ENCODE assay signal across 12 mouse cellular contexts in genomic region chr5:121585699-121586098, GRCm38 (mm10). TPM values are rescaled to one million over a fixed set of nuclear protein-coding genes. Genes with fewer than 3 reads are reported as not detected.
DNase-seq lines count a peak whose midpoint lies in the region; ATAC-seq and TF ChIP-seq lines count a peak whose summit lies in the region.
"Had no signal": no experiment of that assay in that cellular context is flagged by ENCODE, and none has a peak within 500 bp of the region (broad histone marks: within the 10 kb centered on the region; RNA-seq: fewer than 3 reads in every experiment).

No protein-coding gene starts in this region.

- H3K36me3 ChIP-seq in megakaryocyte, embryonic 14.5 days (replicated peaks; ENCODE audit: low read length), result peaks cover 57% of the 10 kb centered on the region
- H3K36me3 ChIP-seq in macrophage (ENCODE audit: inconsistent target), result peaks cover 9% of the 10 kb centered on the region
- H3K36me3 ChIP-seq in forebrain, embryonic 11.5 days (ENCODE audit: control insufficient read depth, insufficient read depth, low read length), result no peaks in the 10 kb centered on the region

- TF ChIP-seq CTCF in gastrocnemius, adult 2 months (IDR thresholded peaks at IDR 0.05), result no peak
- no peak for TF ChIP-seq CTCF in cortical plate, adult 2 months (IDR thresholded peaks at IDR 0.05; ENCODE audit: extremely low read depth, insufficient read depth, low read length)

- WGBS in macrophage (ENCODE audit: missing documents), result 80% methylated on average over 5 of the region's 5 CpGs
- 86% methylated on average over 5 of the region's 5 CpGs for WGBS in forebrain, embryonic 11.5 days

- intact Hi-C loops in gastrocnemius, adult 2 months (cut with DNase I), result loop anchor here (2.0 kb wide), 1 partner anchor 17 kb away; no protein-coding TSS in a partner anchor

- H3K4me1 ChIP-seq in megakaryocyte, embryonic 14.5 days, result peaks cover 96% of the 10 kb centered on the region
- H3K4me1 ChIP-seq in cortical plate, adult 2 months (ENCODE audit: control insufficient read depth, insufficient read depth, low read length), result peaks cover 4% of the 10 kb centered on the region
- H3K4me1 ChIP-seq in forebrain, embryonic 11.5 days (replicated peaks; ENCODE audit: control insufficient read depth, insufficient read depth, low read length), result no peaks in the 10 kb centered on the region

- DNase-seq in gastrocnemius, adult 2 months, result no peak
- DNase-seq in gastrocnemius, postnatal 4 days (ENCODE audit: low spot score in 2 of 2), result no peak
- DNase-seq in forebrain, embryonic 11.5 days (ENCODE audit: low spot score), result no peak
- no peak for DNase-seq in cerebellum, adult 18-20 months
- DNase-seq: cerebellum, adult 9-11 months; heart, postnatal 4 days had no signal

- H3K27me3 ChIP-seq in megakaryocyte, embryonic 14.5 days (replicated peaks), result no peaks in the 10 kb centered on the region
- H3K27me3 ChIP-seq in forebrain, embryonic 11.5 days (ENCODE audit: control insufficient read depth, insufficient read depth, low read length), result no peaks in the 10 kb centered on the region

- no peak overlapping the region for H3K4me2 ChIP-seq in forebrain, embryonic 11.5 days (ENCODE audit: low read depth, low read length, severe bottlenecking)

- H3K4me3 ChIP-seq in gastrocnemius, adult 2 months, result no peak overlapping the region
- peak overlapping the region; percentile 68 for H3K4me3 ChIP-seq in megakaryocyte, embryonic 14.5 days (replicated peaks)
- no peak overlapping the region for H3K4me3 ChIP-seq in cortical plate, adult 2 months (ENCODE audit: insufficient read depth, low read length)
- no peak overlapping the region for H3K4me3 ChIP-seq in macrophage (ENCODE audit: inconsistent target)
- no peak overlapping the region for H3K4me3 ChIP-seq in forebrain, embryonic 11.5 days (ENCODE audit: low read depth, low read length)

- peak overlapping the region; percentile 90 for H3K27ac ChIP-seq in gastrocnemius, adult 2 months
- 0 out of 2 replicates have a peak overlapping the region, but pooled peaks have one; percentile 82 for H3K27ac ChIP-seq in cortical plate, adult 2 months (ENCODE audit: insufficient read depth, low read length)
- peak overlapping the region; percentile 78 for H3K27ac ChIP-seq in macrophage
- no peak overlapping the region for H3K27ac ChIP-seq in forebrain, embryonic 11.5 days (ENCODE audit: low read depth, low read length)

- H3K9me3 ChIP-seq in megakaryocyte, embryonic 14.5 days, result no peaks in the 10 kb centered on the region
- H3K9me3 ChIP-seq in forebrain, embryonic 11.5 days (ENCODE audit: control insufficient read depth, low read length), result no peaks in the 10 kb centered on the region

- no peak for TF ChIP-seq POLR2A in cortical plate, adult 2 months (IDR thresholded peaks at IDR 0.05; ENCODE audit: extremely low read depth, insufficient read depth, low read length)

- no peak for ATAC-seq in megakaryocyte, adult 5-6 weeks (ENCODE audit: poor library complexity, severe bottlenecking)
- no peak for ATAC-seq in forebrain, embryonic 11.5 days (replicated peaks; ENCODE audit: low FRiP score)

- peaks cover 94% of the 10 kb centered on the region for H3K79me2 ChIP-seq in macrophage (ENCODE audit: inconsistent target)

- H3K9ac ChIP-seq in forebrain, embryonic 11.5 days (ENCODE audit: low read length), result no peak overlapping the region

RNA-seq across cellular contexts. Expression of gene Aldh2, which starts 7.9 kb away (rescaled TPM):
- 100 to 1,000 TPM; 116 to 287 TPM for total RNA-seq in gastrocnemius, adult 2 months (2021)
- total RNA-seq in gastrocnemius, postnatal 4 days (2021), result 100 to 1,000 TPM; 140 to 143 TPM
- polyA plus RNA-seq in megakaryocyte, embryonic 14.5 days (2012; ENCODE audit: insufficient read depth, low replicate concordance), result 768 and 846 TPM in 2 replicates
- total RNA-seq in megakaryocyte, adult 5-6 weeks (2015), result 137 and 142 TPM in 2 replicates
- total RNA-seq in megakaryocyte, adult 5-6 weeks (2017), result 505 and 509 TPM in 2 replicates
- polyA plus RNA-seq in cortical plate, adult 2 months (2012; rRNA removed), result 198 TPM in 2 replicates
- 100 to 1,000 TPM in 12 of 26 experiments, 10 to 100 TPM in 14; 16.2 to 301 (median 89.5) TPM for total RNA-seq in macrophage (2018; cell fraction: chromatin; rRNA removed)
- 100 to 1,000 TPM; 255 to 881 (median 507) TPM for total RNA-seq in macrophage (2018; cell fraction: cytosol; rRNA removed)
- total RNA-seq in macrophage (2018; cell fraction: nucleus; rRNA removed), result 100 to 1,000 TPM in 24 of 26 experiments, 10 to 100 TPM in 2; 77.6 to 391 (median 161) TPM
- 566 to 1,134 TPM (median 980 TPM) in 3 replicates for polyA plus RNA-seq in macrophage (2018)
- 53.7 and 58.4 TPM in 2 replicates for polyA plus RNA-seq in forebrain, embryonic 11.5 days (2014; fragmentation: Nextera tagmentation; extraction: Ambion mirVana)

RNA-seq across cellular contexts. Expression of gene Acad12, which starts 33.0 kb away (rescaled TPM):
- 10 to 100 TPM; 23.3 to 34.5 TPM for total RNA-seq in gastrocnemius, adult 2 months (2021)
- total RNA-seq in gastrocnemius, postnatal 4 days (2021), result 10 to 100 TPM; 10.6 to 11.5 TPM
- polyA plus RNA-seq in megakaryocyte, embryonic 14.5 days (2012; ENCODE audit: insufficient read depth, low replicate concordance), result 2.2 and 2.6 TPM in 2 replicates
- total RNA-seq in megakaryocyte, adult 5-6 weeks (2015), result 1.1 and 5.4 TPM in 2 replicates
- total RNA-seq in megakaryocyte, adult 5-6 weeks (2017), result 2.1 and 5.5 TPM in 2 replicates
- polyA plus RNA-seq in cortical plate, adult 2 months (2012; rRNA removed), result 4.5 and 5.1 TPM in 2 replicates
- 10 to 100 TPM in 13 of 26 experiments, 1 to 10 TPM in 13; 1.2 to 35.3 (median 10.2) TPM for total RNA-seq in macrophage (2018; cell fraction: chromatin; rRNA removed)
- total RNA-seq in macrophage (2018; cell fraction: cytosol; rRNA removed), result 10 to 100 TPM in 7 of 26 experiments, 1 to 10 TPM in 19; 3.9 to 16.8 (median 8.9) TPM
- 10 to 100 TPM in 7 of 26 experiments, 1 to 10 TPM in 19; 1.4 to 26.2 (median 6.9) TPM for total RNA-seq in macrophage (2018; cell fraction: nucleus; rRNA removed)
- 6.2 to 10.9 TPM (median 7.4 TPM) in 3 replicates for polyA plus RNA-seq in macrophage (2018)
- 1.5 and 1.9 TPM in 2 replicates for polyA plus RNA-seq in forebrain, embryonic 11.5 days (2014; fragmentation: Nextera tagmentation; extraction: Ambion mirVana)

RNA-seq across cellular contexts. Expression of gene Mapkapk5, which starts 40.0 kb away (rescaled TPM):
- total RNA-seq in gastrocnemius, adult 2 months (2021), result 100 to 1,000 TPM; 100 to 131 TPM
- 10 to 100 TPM; 79.0 to 81.4 TPM for total RNA-seq in gastrocnemius, postnatal 4 days (2021)
- polyA plus RNA-seq in megakaryocyte, embryonic 14.5 days (2012; ENCODE audit: insufficient read depth, low replicate concordance), result 54.2 and 85.9 TPM in 2 replicates
- 105 and 106 TPM in 2 replicates for total RNA-seq in megakaryocyte, adult 5-6 weeks (2015)
- total RNA-seq in megakaryocyte, adult 5-6 weeks (2017), result 99.1 and 108 TPM in 2 replicates
- polyA plus RNA-seq in cortical plate, adult 2 months (2012; rRNA removed), result 94.9 and 100 TPM in 2 replicates
- total RNA-seq in macrophage (2018; cell fraction: chromatin; rRNA removed), result 100 to 1,000 TPM in 21 of 26 experiments, 10 to 100 TPM in 5; 56.6 to 217 (median 135) TPM
- 10 to 100 TPM; 47.7 to 81.1 (median 59.5) TPM for total RNA-seq in macrophage (2018; cell fraction: cytosol; rRNA removed)
- total RNA-seq in macrophage (2018; cell fraction: nucleus; rRNA removed), result 10 to 100 TPM; 38.5 to 94.3 (median 69.0) TPM
- 51.6 to 103 TPM (median 67.2 TPM) in 3 replicates for polyA plus RNA-seq in macrophage (2018)
- 58.2 and 62.2 TPM in 2 replicates for polyA plus RNA-seq in forebrain, embryonic 11.5 days (2014; fragmentation: Nextera tagmentation; extraction: Ambion mirVana)

RNA-seq across cellular contexts. Expression of gene Adam1a, which starts 40.4 kb away (rescaled TPM):
- total RNA-seq in gastrocnemius, adult 2 months (2021), result 1 to 10 TPM; 2.0 to 3.0 TPM
- 1 to 10 TPM; 4.3 to 5.7 TPM for total RNA-seq in gastrocnemius, postnatal 4 days (2021)
- not detected in 2 replicates for polyA plus RNA-seq in megakaryocyte, embryonic 14.5 days (2012; ENCODE audit: insufficient read depth, low replicate concordance)
- 2.1 and 3.1 TPM in 2 replicates for total RNA-seq in megakaryocyte, adult 5-6 weeks (2015)
- total RNA-seq in megakaryocyte, adult 5-6 weeks (2017), result 2.2 and 3.1 TPM in 2 replicates
- polyA plus RNA-seq in cortical plate, adult 2 months (2012; rRNA removed), result 17.3 and 18.9 TPM in 2 replicates
- 10 to 100 TPM in 24 of 26 experiments, 1 to 10 TPM in 2; 7.8 to 42.6 (median 23.9) TPM for total RNA-seq in macrophage (2018; cell fraction: chromatin; rRNA removed)
- 1 to 10 TPM in 4 of 26 experiments, under 1 TPM in 22; 0.09 to 1.9 (median 0.30) TPM for total RNA-seq in macrophage (2018; cell fraction: cytosol; rRNA removed)
- 10 to 100 TPM in 17 of 26 experiments, 1 to 10 TPM in 9; 6.1 to 29.4 (median 13.1) TPM for total RNA-seq in macrophage (2018; cell fraction: nucleus; rRNA removed)
- 0.40 to 1.5 TPM (median 0.95 TPM) in 3 replicates for polyA plus RNA-seq in macrophage (2018)
- polyA plus RNA-seq in forebrain, embryonic 11.5 days (2014; fragmentation: Nextera tagmentation; extraction: Ambion mirVana), result 2.0 and 3.4 TPM in 2 replicates

RNA-seq across cellular contexts. Expression of gene Gm42878, which starts 40.4 kb away (rescaled TPM):
- not detected for total RNA-seq in gastrocnemius, adult 2 months (2021)
- total RNA-seq in gastrocnemius, postnatal 4 days (2021), result not detected
- not detected in 2 replicates for polyA plus RNA-seq in megakaryocyte, embryonic 14.5 days (2012; ENCODE audit: insufficient read depth, low replicate concordance)
- not detected in 2 replicates for total RNA-seq in megakaryocyte, adult 5-6 weeks (2015)
- total RNA-seq in megakaryocyte, adult 5-6 weeks (2017), result not detected in 2 replicates
- polyA plus RNA-seq in cortical plate, adult 2 months (2012; rRNA removed), result 0.40 TPM in 1 of 2 replicates, not detected in the other
- 1 to 10 TPM in 12 of 26 experiments, not detected in 14; 1.2 to 5.3 (median 1.9) TPM for total RNA-seq in macrophage (2018; cell fraction: chromatin; rRNA removed)
- under 1 TPM in 14 of 26 experiments, not detected in 12; 0.07 to 0.77 (median 0.18) TPM for total RNA-seq in macrophage (2018; cell fraction: cytosol; rRNA removed)
- 1 to 10 TPM in 4 of 26 experiments, under 1 TPM in 3, not detected in 19; 0.83 to 2.1 (median 1.0) TPM for total RNA-seq in macrophage (2018; cell fraction: nucleus; rRNA removed)
- polyA plus RNA-seq in macrophage (2018), result 0.11 to 0.26 TPM in 2 of 3 replicates, not detected in the other
- not detected in 2 replicates for polyA plus RNA-seq in forebrain, embryonic 11.5 days (2014; fragmentation: Nextera tagmentation; extraction: Ambion mirVana)
- total RNA-seq: heart, adult 8-10 months; heart, postnatal 4 days; left cerebral cortex, postnatal 36 days had no signal
